Mouse (Mus musculus): ENCODE data around the gene Prkab2.

Prkab2 gene

DNA sequence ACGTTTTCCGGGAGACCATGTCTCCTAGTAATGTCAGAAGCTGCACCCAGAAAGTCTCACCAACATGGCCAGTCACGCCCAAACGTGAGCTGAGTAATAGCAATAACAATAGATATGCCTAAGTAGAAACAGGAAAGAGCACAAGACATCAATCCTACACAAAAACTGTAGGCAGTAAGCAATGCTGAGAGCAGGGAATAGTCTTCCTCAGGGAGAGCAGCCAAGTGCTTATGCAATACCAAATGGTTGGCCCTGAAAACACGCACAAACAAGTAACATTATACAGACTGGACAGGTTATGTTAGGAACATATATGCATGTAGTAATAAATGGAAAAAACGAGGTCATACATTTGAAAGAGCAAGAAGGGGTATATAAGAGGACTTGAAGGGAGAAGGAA lies 8.5 kb upstream of the Prkab2 start:
- in situ Hi-C loops (cut with MboI, MseI): no loop called here

DNA sequence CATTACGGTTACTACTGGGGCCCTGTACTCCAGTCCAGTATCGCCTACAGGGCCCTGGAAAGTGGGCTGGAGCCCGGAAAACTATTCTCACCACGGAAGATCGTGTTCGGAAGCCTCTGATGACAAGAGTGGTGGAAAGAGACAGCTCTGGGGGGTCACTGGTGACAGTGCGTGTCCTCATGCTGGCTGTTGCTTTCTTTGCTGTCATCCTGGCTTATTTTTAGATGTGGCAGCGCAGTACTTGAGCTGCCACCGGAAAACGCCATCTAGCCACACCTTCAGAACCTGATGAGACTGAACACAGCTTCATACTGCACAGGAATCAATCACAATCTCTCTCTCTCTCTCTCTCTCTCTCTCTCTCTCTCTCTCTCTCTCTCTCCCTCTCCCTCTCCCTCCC lies 6.4 kb upstream of the Prkab2 start:
- in situ Hi-C loops (cut with MboI, MseI): no loop called here

DNA sequence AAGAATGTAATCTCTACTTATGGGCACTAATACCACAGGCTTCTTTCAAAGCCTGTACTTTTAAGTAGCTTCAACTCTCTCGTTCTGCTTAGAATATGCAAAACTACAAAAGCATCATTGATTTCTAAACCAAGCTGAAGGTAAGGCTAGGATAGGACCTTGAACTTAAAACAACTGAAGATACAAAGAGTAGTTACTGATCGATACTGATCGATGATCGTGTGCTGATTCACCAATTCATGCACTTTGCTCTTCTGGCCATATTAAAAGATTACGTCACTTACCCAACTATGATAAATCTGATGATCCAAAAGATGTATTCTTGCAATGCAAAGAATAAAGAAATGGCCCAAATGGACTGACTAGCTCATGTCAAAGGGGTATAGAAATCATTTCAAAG lies 4.2 kb upstream of the Prkab2 start:
- in situ Hi-C loops (cut with MboI, MseI): no loop called here

DNA sequence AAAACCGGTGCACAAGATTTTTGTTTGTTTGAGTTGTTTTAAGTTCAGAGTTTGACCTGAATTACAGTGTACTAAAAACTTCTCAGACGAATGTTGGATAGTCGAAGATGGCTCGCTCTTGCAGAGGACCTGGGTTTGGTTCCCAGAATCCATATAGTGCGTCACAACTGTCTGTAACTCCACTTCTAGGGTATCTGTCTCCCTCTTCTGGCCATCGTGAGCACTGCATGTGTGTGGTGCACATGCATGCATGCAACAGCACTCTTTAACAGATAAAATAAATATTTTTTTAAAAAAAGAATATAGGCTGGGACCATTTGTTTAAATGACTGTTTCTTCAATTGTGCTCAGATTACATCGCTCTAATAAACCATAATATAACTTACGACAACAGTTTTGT lies 3.1 kb upstream of the Prkab2 start:
- in situ Hi-C loops (cut with MboI, MseI): no loop called here

DNA sequence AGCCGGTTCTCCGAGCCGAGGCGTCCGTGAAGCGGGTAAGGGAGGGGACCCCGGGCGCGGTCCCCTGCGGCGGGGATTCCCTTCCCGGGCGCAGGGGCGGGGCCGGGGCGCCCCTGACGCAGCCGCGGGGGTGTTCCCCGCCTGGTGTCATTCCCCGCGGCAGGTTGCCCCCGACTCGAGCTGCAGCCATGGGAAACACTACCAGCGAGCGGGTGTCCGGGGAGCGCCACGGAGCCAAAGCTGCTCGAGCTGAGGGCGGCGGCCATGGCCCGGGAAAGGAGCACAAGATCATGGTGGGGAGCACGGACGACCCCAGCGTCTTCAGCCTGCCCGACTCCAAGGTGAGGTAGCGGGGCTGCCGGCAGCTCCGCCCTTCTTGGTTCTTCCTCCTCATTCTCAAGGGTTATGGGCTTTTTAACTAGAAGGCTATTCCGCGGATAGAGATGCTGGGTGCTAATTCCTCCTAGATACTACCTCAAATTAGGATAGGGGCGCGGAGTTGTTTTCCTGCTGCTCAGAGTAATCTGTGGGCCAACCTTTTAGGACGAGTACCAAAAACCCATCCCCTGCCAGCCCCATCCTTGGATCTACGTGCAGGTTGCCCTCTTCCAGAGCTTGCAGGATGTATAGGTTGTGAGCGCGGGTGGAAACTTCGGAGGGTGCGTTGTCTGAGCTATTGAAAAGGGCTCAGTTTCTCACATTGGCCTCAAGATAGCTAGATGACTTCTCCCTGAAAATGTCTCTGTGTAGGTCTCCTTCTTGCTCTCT lies 617 bp downstream of the Prkab2 start:
- in situ Hi-C loops (cut with MboI, MseI): no loop called here

DNA sequence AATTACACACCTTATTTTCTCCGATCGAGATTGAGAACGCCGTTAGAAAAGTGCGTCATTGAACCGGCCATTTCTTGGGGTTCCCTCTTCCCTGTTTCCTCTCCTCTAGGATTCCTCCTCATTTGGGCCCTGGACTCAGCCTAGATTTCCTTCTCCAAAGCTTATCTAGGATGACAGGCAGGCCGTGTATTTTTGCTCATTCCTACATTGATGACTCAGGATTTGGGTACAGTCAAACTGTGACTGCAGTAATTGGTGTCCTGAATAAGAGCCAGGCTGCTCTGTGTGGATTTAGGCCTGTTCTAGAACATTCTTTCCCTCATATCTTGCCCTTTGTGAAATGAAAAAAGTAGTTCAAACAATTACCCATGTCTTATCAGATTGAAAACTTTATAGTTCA lies 1.8 kb downstream of the Prkab2 start:
- in situ Hi-C loops (cut with MboI, MseI): no loop called here

DNA sequence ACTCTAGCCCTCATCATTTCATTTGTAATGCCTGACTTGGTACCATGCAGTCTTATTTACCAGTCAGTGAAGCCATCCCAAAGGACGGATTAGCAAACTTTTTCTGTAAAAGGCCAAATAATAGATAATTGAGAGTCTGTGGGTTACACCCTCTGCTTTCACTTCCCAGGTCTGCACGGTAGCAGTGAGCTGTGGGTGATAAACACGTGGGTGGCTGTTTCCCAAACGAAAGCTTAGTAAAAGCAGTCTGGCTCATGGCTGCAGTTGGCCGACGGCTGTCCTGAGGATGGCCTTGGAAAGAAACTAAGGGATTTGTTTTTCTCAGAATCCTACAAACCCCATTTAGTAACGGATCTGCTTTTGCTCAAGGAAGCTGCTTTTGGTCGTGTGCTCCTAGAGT lies 3.2 kb downstream of the Prkab2 start:
- in situ Hi-C loops (cut with MboI, MseI): no loop called here

DNA sequence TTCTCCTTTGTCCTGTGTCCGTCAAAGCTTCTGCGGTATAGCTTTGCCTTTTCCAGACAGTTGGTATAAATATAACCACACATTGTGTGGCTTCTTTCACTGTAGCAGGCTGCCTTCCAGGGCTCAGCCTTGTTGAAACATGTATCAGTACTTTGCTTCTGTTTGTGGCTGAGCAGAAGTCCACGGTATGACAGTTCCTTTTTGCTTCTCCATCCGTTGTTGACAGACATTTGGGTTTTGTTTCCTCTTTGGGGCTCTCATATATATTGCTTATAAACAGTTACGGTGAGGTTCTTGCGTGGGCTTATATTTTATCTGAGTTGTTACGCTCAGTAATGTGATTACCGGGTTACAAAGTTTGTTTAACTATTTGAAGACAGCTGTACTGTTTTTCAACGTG lies 7.5 kb downstream of the Prkab2 start:
- in situ Hi-C loops (cut with MboI, MseI): no loop called here

DNA sequence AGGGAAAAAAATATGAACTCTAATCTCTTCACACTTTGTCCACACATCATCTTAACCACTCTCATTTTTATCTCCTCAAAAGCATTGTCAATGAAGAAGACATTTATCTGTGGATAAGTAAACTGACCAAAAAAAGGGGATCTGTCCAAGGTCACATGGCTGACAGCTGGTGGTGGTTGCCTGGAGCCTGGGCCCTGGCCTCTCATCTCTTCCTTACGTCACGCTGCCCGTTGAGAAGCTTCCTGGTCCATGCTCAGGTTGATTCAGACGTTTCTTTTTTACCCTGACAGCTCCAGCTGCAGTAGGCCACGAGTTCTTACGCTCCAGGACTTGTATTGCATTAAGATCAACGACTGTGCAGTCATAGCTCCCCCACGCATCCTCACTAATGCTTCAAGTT lies 8.2 kb downstream of the Prkab2 start:
- in situ Hi-C loops (cut with MboI, MseI): no loop called here

DNA sequence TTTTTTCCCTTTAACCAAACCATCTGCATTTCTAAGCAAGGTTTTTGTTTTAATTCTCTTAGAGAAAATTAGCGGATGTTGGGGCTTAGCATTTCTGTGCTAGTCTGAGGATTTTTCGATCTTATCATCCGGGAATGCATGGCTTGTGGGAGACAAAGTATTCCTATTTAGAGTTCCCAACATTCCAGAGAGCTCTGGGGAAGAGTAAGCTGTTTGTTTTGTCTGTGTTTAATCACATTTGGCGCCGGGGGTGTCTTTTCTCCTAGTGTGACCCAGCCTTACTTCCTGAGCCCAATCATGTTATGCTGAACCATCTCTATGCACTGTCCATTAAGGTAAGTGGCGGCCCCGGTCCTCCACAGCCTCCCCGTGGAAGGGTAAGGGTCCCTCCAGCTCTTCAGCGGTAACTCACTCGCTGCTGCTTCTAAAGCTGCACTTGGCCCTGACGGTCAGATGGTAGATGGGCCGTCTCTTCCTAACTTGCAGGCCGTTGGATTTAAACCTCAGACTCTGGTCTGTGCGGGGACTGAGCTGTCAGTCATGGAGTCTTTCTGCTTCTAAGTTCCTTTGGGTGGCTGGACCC lies 9.2 kb downstream of the Prkab2 start:
- in situ Hi-C loops (cut with MboI, MseI): no loop called here

DNA sequence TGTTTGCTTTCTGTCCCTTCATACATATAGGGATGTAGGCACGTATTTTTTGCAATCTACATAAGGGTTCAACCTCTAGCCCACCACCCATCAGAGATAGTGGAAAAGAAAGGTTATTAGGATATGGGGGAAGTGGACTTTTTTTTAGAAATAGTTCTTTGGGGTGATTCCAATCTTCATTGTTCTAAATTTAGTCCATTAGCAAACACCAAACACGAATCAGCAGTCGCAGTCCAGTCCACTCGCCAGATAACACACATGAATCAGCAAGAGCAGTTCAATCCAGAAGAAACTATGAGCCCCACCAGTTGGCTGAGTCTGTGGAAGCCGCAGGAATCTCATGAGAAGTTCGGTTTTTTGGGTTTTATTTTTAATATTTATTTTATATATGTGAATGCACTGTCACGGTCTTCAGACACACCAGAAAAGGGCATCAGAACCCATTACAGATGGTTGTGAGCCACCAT lies 16.7 kb downstream of the Prkab2 start, which contains the start of gene Gm17651:
Gm17651 (minus strand) TSS at position 51 of the 467 bp plus-strand sequence.
- in situ Hi-C loops (cut with MboI, MseI): loop anchor here in 1 of 2 experiments (5.0 kb wide), 1 partner anchor 213 kb away; the partner anchor contains the start of gene Pde4dip

DNA sequence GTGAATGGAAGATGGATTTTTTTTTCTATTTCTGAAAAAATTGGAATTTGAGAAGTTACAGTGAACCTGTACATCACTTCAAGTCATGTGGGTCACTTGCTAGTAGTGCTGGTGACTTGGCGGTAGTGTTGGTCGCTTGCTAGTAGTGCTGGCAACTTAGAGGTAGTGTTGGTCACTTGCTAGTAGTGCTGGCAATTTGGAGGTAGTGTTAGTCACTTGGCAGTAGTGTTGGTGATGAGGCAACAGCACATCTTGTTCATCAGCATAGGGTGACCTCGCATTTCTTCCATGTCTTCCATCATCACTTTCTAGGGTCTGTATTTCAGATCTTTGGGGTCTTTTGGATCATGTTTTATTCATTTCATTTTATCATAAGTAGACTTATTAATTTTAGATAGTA lies 18.1 kb downstream of the Prkab2 start:
- in situ Hi-C loops (cut with MboI, MseI): loop anchor here in 1 of 2 experiments (5.0 kb wide), 1 partner anchor 211 kb away; the partner anchor contains the start of gene Pde4dip

DNA sequence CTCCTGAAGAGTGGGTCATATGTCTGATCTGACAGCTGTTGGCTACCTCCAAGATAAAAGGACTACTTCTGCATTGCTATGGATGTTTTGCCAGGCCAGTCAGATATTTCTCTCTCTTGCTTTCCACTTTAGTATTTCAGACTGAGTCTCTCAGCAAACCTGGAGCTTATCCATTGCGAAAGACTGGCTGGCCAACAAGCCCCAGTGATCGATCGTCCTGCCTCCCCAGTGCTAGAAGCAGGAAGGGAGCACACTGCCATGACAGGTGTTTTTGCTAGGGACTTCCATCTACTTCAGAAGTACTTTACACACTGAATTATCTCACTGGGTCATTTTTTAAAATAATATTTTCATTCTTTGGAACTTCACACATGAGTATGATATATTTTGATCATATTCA lies 20.4 kb downstream of the Prkab2 start:
- in situ Hi-C loops (cut with MboI, MseI): loop anchor here in 1 of 2 experiments (5.0 kb wide), 1 partner anchor 209 kb away; the partner anchor contains the start of gene Pde4dip

DNA sequence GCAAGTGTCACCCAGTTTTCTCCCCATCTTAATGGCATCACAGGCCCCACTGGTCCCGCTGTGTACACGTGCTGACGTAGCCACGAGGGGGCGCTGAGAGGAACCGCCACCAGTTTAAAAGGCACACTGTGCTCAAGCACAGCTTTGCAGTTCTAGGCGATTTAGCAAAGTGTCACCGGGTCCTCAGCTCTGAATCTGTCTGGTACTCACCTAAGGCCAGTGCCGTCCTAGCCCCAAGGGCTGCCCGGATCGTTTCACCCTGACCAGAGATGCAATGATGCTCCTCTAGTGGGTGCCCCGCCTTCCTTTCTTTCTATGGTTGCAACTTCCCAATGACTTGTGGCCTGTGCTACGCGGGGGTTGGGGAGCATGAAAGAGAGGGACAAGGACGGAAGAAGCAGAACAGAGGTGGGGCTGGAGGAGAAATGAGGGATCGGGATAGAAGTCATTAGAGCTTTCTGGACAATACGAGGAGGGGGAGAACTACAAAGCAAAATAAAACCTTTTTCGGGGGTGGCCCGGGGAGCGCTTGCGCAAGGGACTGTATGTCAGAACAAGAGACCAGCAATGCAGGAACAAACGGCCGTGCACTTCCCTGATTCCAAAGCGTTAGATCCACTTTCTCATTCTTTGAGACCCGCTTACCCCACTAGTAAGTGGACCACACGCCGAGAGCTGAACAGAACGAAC lies 22.8 kb downstream of the Prkab2 start:
- in situ Hi-C loops (cut with MboI, MseI): loop anchor here (5.0 kb wide), 2 partner anchors 87 to 202 kb away; no protein-coding TSS in a partner anchor

DNA sequence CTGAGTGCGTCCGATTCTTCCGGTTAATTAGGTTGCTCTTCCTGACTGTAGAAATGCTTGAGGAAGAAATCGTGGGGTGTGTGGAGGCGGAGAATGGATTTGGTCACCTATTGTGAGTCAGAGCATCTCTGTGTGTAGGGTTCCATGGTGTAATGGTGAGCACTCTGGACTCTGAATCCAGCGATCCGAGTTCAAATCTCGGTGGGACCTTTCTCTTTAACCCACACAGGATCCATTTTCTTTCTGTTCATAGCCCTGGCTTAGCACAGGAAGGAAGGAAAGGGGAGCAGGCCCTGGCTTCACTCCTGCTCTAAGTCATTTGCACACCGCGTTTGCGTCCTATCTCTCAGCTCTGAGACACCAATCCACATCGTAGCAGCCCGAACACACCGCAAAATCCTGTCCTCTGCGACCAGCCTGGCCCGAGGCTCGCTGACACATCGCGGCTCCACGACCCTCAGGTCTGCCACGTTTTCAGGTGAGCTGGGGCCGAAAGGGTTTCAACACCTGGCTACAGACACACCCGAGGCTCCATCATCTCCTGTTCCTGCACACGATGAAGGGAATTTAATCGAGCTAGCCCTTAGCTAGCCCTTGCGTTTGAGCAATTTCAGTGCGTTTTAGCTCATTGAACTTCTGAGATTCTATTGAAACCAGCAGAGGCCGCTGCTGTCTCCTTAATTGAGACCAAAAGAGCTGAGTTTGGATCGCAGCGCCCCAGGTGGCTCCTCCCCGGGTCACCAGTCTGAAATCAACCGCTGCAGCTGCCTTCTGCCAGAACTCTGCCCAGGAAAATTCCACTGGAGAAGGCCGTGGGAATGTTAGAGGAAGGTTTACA lies 23.5 kb downstream of the Prkab2 start:
- in situ Hi-C loops (cut with MboI, MseI): loop anchor here (5.0 kb wide), 2 partner anchors 86 to 201 kb away; no protein-coding TSS in a partner anchor

DNA sequence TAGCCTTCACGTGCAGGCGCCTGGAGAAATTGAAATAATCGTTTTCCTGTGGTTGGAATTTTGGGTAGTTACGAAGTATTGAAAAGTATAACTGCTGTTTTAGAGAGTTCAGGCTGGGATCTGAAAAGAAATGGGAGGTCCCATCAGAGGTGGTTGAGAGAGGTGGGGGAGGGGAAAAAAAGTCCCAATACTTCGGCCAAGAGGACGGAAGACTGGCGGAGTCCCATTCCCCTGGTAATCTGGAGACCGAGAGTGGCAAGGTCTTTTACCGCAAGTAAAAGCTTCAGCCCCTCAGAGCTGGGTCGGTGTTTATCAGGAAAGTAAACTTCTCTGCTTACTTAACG lies 24.1 kb downstream of the Prkab2 start:
- in situ Hi-C loops (cut with MboI, MseI): loop anchor here (5.0 kb wide), 2 partner anchors 85 to 200 kb away; no protein-coding TSS in a partner anchor

DNA sequence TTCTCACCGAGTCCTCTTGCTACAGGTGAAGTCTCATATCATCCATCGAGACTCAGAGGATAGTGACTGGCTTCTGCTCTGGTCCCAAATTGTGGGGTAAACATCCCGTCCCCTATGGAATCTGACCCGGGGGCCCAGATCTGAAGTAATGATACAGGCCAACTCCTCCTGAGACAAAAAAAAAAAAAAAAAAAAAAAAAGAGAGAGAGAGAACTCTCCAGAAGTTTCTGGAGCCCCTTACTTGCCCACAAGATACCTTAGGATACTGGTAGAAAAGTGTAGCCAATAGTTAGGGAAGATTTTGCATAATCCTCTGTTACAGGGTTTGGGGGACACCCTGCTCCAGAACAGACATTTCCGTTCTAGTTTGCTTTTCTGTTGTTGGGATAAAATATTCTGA lies 24.6 kb downstream of the Prkab2 start:
- in situ Hi-C loops (cut with MboI, MseI): loop anchor here (5.0 kb wide), 2 partner anchors 85 to 200 kb away; no protein-coding TSS in a partner anchor

DNA sequence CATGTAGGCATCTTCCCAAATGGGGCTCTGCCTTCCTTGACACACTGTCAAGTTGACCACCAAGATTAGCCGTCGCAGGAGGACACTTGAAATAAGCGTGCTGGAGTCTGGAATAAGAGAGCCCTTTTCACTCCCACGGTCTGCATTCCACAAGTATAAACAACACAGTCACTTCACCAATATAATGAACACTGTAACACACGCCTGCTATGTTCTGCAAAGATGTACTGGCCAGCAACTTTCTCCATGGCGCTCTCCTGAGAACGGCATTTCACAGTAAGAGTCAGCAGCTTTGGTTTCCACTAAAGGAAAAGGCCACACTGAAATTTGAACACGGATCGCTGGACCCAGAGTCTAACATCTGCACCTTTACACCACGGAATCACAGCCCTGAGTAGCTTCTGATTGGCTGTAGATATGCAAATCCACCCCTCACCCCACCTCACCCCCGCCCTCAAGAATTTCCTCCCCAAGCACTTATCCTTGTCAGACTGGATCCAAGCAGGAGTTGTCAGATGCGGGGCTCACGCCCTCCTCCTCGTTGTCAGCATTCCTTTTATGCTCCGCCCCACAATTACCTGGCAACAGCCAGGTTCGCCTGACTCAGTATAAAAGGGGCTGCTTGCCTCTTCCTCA lies 25.7 kb downstream of the Prkab2 start:
- in situ Hi-C loops (cut with MboI, MseI): loop anchor here (5.0 kb wide), 2 partner anchors 84 to 199 kb away; no protein-coding TSS in a partner anchor

DNA sequence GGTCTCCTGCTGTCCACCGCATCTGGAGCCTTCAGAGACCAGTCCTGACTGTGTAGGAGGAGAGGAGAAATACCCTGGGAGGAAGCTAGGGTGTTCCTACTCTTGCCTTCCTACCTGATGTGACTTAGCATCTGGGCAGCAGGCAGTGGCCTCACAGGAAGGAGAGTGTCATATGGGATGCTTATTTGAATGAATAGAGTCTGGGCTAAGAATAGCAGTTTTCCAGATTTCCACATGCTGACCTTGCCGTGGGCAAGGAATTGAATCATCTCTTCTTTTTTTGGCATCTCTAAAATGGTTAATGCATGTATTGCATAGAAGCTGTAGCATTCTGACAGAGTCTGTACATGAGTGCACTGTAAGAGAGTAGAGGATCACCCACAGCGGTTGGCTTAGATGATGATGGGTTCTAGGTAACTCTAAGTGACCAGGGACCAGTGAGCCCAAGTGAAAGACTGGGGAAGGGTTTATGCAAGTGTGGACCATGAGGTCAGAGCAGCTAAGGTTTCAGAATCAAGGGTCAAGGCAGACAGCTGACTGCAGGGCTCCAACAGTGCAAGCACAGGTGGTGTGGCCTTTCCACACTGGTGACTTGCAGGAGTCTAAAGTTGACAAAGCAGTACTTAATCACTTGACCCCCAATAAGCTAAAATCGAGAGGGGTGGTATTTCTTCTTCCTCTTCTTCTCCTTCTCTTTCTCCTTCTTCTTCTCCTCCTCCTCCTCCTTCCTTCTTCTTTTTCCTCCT lies 28.6 kb downstream of the Prkab2 start:
- in situ Hi-C loops (cut with MboI, MseI): no loop called here

DNA sequence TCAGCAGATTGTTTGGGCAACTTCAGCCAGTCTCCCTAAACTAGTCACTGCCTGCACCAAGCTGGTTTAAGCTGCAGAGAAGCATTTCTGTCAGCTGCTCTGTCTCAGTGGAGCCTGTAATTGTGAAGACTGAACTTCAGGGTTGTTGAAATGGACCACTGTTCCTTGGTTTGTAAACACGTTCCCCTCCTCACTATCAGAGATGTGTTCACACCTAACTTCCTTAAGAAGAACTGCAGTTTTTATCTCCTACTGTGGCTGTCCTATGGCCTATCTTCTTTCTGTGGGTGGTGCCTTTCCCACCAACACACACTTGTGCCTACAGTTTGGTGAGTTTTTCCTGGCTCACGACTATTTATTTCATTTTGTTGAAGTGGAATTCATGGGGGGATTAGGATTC lies 31.3 kb downstream of the Prkab2 start:
- in situ Hi-C loops (cut with MboI, MseI): no loop called here
